Mouse (Mus musculus): ENCODE measurements at regions not wholly inside any gene's neighbourhood (a gene's known extent, or its start where the extent isn't known, plus 50 kb on each side); places are given as distances from the start of the nearest gene placed in this dataset.
A peak's percentile ranks its signal among the peaks of the same experiment; 100 is the strongest.
"Not testable (repeated sequence)": the region's sequence is repeated elsewhere in the genome, so short reads cannot be mapped to it uniquely, and the experiment has no call there.

- DNase-seq (ENCODE audit: low spot score), result peak; percentile 47
Measured at GRCm38 (mm10) chr8:126833006-126833405, 112.6 kb downstream of the Tomm20 start.

GRCm38 (mm10) chr8:126832163-126832978 is 113.3 kb downstream of the Tomm20 start:
- DNase-seq (ENCODE audit: low spot score), result no peak

GRCm38 (mm10) chr8:126831312-126832162 is 114.1 kb downstream of the Tomm20 start:
- DNase-seq (ENCODE audit: low spot score), result no peak

GRCm38 (mm10) chr8:126830242-126830530 is 115.5 kb downstream of the Tomm20 start:
- no peak for DNase-seq (ENCODE audit: low spot score)

GRCm38 (mm10) chr8:126829376-126830241 is 116.0 kb downstream of the Tomm20 start:
- no peak for DNase-seq (ENCODE audit: low spot score)

- DNase-seq (ENCODE audit: low spot score), result no peak
Measured at GRCm38 (mm10) chr8:126827681-126828383, 117.8 kb downstream of the Tomm20 start.

- peak; percentile 95 for DNase-seq (ENCODE audit: low spot score)
Measured at GRCm38 (mm10) chr8:126826328-126827285, 119.0 kb downstream of the Tomm20 start.

GRCm38 (mm10) chr8:126825877-126826276 is 119.8 kb downstream of the Tomm20 start:
- DNase-seq (ENCODE audit: low spot score), result peak; percentile 85

GRCm38 (mm10) chr8:126824575-126825208 is 121.0 kb downstream of the Tomm20 start:
- peak; percentile 42 for DNase-seq (ENCODE audit: low spot score)

- no peak for DNase-seq (ENCODE audit: low spot score)
Measured at GRCm38 (mm10) chr8:126822269-126822668, 123.4 kb downstream of the Tomm20 start.

GRCm38 (mm10) chr8:126821279-126821678 is 124.4 kb downstream of the Tomm20 start:
- DNase-seq (ENCODE audit: low spot score), result no peak

- DNase-seq (ENCODE audit: low spot score), result no peak
Measured at GRCm38 (mm10) chr8:126820502-126820901, 125.1 kb downstream of the Tomm20 start.

GRCm38 (mm10) chr8:126819261-126819660 is 126.4 kb downstream of the Tomm20 start:
- no peak for DNase-seq (ENCODE audit: low spot score)

GRCm38 (mm10) chr8:126816155-126816554 is 129.5 kb downstream of the Tomm20 start:
- no peak for DNase-seq (ENCODE audit: low spot score)

GRCm38 (mm10) chr8:126814427-126814826 is 131.2 kb downstream of the Tomm20 start:
- no peak for DNase-seq (ENCODE audit: low spot score)

GRCm38 (mm10) chr8:126813621-126814020 is 132.0 kb downstream of the Tomm20 start:
- no peak for DNase-seq (ENCODE audit: low spot score)

GRCm38 (mm10) chr8:126812777-126813176 is 132.9 kb downstream of the Tomm20 start:
- DNase-seq (ENCODE audit: low spot score), result no peak

- DNase-seq (ENCODE audit: low spot score), result not testable (repeated sequence)
Measured at GRCm38 (mm10) chr8:126811358-126811757, 134.3 kb downstream of the Tomm20 start.

GRCm38 (mm10) chr8:126810516-126810915 is 135.1 kb downstream of the Tomm20 start:
- DNase-seq (ENCODE audit: low spot score), result no peak

GRCm38 (mm10) chr8:126809321-126809720 is 136.3 kb downstream of the Tomm20 start:
- no peak for DNase-seq (ENCODE audit: low spot score)
